Mouse (Mus musculus): ENCODE data around the gene Cltc. TPM values are rescaled to one million over a fixed set of nuclear protein-coding genes. Genes with fewer than 3 reads are reported as not detected.

Cltc gene
- polyA plus RNA-seq, 1 experiment, result 193 TPM

DNA sequence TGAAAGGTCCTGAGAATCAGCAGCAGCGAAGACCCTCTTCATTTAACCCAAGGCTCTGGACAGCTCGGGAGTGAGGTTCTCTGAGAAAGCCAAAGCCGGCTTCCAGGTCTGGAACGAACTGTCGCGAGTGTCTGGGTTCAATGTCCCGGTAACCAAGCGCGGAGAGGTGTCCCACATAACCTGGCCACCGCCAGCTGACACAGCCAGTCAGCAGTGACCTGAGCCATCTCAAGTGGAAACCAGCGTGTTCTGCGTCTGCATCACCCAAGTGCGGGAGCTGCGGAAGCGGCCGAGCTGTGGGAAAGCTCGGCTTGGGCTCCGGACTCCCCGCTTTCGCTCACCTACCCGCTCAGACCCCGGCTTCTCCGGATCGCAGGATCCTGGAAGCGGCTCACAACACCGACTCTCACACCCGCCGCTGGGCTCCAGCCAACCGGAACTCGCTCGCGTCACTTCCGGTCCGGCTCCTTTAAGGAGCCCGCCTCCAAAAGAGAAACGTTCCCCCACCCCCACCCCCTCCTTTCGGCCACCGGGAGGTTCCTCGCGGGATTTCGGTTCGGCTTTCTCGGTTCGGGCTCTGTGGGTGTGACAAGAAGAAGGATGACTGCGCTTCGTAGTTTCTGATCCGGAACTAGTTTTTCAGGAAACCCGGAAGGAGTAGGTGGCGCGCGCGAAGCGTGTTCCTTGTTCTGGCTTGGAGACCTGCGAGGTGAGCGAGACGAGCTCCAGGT is 73.8 kb downstream of the Cltc start, which contains the start of the genes Vmp1 and Ptrh2:
TSS of gene Vmp1 (minus strand) at position 442 of the 731 bp plus-strand sequence.
TSS of gene Ptrh2 (plus strand) at position 591 of the 731 bp plus-strand sequence.
- peak; percentile 89 for DNase-seq (ENCODE audit: low spot score)

DNA sequence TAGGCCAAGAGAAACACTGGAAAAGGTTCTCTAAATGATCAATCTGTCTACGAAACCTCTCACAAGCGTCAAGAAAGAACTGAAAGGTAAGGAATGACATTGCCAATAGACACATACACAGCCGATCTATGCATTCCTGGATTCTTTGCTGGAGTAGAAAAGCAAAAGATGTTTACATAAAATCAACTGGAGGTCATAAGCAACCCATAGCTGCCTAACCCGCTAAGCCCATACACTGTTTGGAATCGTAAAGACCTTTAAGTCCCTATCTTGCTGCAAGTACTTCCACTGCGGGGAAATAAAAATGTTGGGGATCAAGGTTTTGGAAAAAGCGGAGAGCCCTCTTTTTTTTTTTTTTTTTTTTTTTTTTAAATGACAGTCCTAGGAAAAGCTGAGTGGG is 74.5 kb downstream of the Cltc start:
- no peak for DNase-seq (ENCODE audit: low spot score)

DNA sequence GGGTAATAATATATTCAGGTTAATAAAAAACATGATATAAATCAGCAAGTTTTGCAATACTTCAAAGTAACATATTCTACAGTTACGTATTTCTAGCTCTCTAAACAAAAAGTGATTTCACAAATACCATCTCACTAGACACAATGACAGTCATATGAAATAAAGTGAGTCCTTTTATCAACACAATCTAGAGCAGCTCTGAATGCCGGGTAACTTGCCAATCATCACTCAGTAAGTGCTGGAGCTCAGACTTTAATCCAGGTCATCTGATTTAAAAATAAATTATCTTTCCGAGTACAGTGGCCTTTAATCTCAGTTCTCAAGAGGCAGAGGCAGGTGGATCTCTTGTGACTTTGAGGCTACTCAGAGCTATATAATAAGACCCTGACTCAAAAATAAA is 75.9 kb downstream of the Cltc start:
- no peak for DNase-seq (ENCODE audit: low spot score)

DNA sequence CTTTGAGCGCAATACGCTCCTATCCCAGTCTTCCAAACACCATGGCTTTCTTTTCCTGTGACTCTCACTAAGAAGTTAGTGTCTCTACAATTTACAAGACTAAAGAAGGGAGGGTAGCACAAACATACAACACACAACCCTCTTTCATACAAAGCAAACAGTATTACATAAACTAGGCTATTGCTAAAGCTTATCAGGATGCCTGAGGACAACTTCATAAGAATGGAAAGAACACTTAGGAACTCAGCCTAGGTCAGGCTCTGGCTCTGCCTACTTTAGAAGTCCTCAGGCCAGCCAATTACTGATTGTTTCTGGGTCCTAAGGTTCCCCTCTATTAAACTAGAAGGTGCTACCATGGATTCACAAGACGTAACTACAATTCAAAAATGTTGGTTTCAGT is 76.6 kb downstream of the Cltc start:
- no peak for DNase-seq (ENCODE audit: low spot score)

GRCm38 (mm10) chr11:86678957-86679356 is 78.4 kb downstream of the Cltc start:
- no peak for DNase-seq (ENCODE audit: low spot score)

- no peak for DNase-seq (ENCODE audit: low spot score)
Measured at GRCm38 (mm10) chr11:86675520-86675919, 81.8 kb downstream of the Cltc start.

GRCm38 (mm10) chr11:86672772-86673171 is 84.6 kb downstream of the Cltc start:
- no peak for DNase-seq (ENCODE audit: low spot score)

- no peak for DNase-seq (ENCODE audit: low spot score)
Measured at GRCm38 (mm10) chr11:86671041-86671675, 86.2 kb downstream of the Cltc start.

DNA sequence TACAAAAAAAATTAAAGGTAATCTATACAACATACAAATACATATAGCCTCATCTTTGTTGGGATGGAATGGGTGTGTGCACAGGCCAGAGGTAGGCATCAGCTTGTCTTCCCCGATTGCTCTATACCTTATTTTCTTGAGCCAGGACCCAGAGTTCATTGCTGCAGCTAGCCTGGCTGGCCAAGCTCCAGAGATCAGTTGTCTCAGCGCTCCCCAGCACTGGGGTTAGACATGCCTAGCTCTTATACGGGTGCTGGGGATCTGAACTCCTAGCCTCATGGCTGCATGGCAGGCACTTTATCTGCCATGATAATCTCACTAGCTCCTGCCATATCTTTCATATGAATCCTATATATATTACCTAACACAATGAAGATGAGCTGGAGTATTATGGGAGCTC is 89.2 kb downstream of the Cltc start:
- DNase-seq (ENCODE audit: low spot score), result no peak

- DNase-seq (ENCODE audit: low spot score), result no peak
Measured at GRCm38 (mm10) chr11:86667553-86667952, 89.8 kb downstream of the Cltc start.

DNA sequence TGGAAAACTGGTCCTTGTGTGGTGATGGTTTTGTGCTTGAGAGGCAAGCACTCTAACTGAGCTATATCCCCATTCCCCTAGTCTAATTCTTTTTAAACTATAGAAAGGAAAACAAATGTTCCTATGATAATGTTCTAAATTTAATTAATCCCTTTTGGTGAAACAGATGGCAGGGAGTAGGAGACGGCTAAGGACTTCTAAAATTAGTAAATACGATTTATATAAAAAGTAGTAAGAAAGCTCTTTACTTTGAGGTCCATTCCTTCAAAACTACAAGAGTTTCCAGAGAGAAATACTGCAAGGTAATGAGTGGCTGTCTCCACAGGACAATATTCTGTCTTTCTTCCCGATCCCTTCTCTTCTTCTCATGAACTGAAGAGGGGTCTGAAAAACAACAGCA is 93.0 kb downstream of the Cltc start:
- DNase-seq (ENCODE audit: low spot score), result no peak

GRCm38 (mm10) chr11:86663977-86664376 is 93.4 kb downstream of the Cltc start:
- no peak for DNase-seq (ENCODE audit: low spot score)

- no peak for DNase-seq (ENCODE audit: low spot score)
Measured at GRCm38 (mm10) chr11:86662986-86663895, 94.1 kb downstream of the Cltc start.

DNA sequence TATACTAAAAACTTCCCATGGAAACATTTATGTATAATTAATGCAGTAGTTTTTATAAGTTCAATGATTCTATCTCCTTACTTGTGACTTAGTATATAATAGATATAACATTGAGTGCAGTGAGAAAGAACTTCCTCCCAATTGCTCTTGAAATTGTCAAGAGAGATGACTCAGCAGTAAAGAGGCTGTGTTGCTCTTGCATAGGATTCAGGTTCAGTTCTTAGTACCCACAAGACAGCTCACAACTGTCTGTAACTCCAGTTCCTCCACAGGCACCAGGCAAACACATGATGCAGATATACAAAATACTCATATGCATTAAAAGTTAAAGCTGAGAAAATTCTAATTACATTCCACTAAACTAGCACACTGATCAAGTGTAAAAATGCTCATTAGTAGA is 99.5 kb downstream of the Cltc start:
- DNase-seq (ENCODE audit: low spot score), result no peak

DNA sequence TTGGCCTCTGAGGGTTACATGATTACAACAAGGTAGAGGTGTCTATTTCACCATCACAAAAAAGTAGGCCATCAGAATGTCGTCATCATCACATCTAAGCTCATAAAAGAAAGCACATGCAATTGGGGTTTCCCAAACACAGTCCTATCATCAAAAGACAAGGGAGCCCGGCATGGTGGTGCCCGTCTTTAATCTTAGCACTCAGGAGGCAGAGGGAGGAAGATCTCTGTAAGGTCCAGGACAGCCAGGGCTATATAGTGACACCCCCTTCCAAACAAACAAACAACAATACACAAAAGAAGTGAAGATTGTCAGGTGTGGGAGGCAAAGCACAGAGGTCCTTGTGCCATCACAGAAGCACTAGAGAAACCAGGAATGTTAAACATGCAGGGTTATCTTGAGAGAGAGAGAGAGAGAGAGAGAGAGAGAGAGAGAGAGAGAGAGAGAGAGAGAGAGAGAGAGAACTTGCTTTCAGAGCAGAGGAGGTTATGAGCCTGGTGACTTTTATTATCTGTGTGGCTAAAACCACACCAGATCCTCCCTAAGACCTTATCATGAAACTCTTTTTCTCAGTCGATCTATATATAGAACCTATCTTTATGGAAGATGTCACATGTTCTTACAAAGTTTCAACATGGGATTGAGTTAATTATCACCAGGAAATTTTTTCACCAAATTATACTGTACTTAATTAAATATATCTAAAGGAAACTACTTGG is 100.4 kb downstream of the Cltc start:
- DNase-seq (ENCODE audit: low spot score), result no peak

DNA sequence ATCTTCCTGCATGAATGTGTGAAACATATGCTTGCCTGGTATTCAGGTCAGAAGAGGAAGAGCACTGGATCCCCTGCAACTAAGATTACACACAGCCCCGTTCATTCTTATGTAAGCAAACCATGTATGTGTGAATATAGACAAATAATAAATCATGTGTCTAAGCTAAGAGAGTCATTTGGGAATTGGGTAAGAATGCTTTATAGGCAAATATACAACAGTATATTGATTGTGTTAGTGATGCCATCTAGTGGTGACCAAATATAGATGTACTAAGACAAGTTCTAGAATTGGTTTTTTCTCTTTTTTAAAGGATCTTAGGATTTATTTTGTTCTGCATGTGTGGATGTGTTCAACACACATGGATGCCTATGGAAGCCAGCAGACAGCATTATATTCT is 101.7 kb downstream of the Cltc start:
- DNase-seq (ENCODE audit: low spot score), result no peak

DNA sequence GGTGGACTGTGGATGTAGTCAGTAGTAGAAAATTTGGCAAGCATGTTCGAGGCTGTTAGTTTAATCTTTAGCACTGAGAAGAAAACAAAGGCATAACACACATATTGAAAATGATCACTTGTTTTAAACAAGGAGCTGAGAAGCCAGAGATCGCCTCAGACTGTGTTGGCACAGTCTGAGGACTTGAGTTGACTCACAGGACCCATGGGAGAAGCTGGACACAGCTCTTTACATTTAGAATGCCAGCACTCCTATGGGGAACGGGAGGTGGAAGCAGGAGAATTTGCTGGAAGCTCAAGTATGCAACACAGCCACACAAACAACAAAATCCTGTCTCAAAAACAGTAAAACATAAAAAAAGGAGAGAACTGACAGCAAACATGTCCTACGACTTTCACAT is 103.3 kb downstream of the Cltc start:
- no peak for DNase-seq (ENCODE audit: low spot score)

DNA sequence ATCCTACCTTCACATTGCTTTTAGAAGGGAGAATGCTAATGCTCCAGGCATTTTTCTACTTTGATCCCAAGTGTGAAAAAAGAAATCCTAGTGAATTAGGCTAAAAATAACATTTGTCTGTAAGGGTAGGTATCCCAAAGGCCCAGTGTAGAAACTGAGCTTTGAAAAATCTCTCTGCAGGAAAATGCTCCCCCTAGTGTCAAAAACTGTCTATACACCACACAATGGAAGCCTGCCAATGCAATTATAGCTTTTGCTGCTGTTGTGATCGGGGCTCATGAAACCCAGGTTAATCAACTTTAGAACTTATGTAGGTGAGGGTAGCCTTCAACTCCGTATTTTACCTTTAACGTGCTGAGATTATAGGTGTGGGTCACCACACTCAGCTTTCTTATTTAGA is 103.9 kb downstream of the Cltc start:
- DNase-seq (ENCODE audit: low spot score), result no peak

GRCm38 (mm10) chr11:86652578-86652979 is 104.8 kb downstream of the Cltc start:
- no peak for DNase-seq (ENCODE audit: low spot score)

GRCm38 (mm10) chr11:86650676-86651075 is 106.7 kb downstream of the Cltc start:
- DNase-seq (ENCODE audit: low spot score), result no peak

GRCm38 (mm10) chr11:86649542-86649941 is 107.8 kb downstream of the Cltc start:
- no peak for DNase-seq (ENCODE audit: low spot score)

Data from urinary bladder, adult 2 months (tissue).